Mouse (Mus musculus) heart, embryonic 15.5 days (tissue): Measurements from ENCODE around the gene Dgkz. TPM values are rescaled to one million over a fixed set of nuclear protein-coding genes. Genes with fewer than 3 reads are reported as not detected.

Experiments
- ATAC-seq: fragments of 200-750 bp; cut with Nextera tagmentation; replicated peaks from 2 replicates; pipeline ENCODE4 v1.8.0; 2017; ENCODE audit warnings: low read depth, moderate TSS enrichment; ENCODE audit not compliant: insufficient number of reproducible peaks, insufficient read depth, low FRiP score
- H3K27ac ChIP-seq: fragments of 300-500 bp; sonication (generic); 2 replicates; pipeline ENCODE4 v1.5.1; 2015; ENCODE audit warnings: mild to moderate bottlenecking, inconsistent platforms
- H3K27me3 ChIP-seq: fragments of 300-500 bp; sonication (generic); 2 replicates; pipeline ENCODE4 v1.6.1; 2015; ENCODE audit warnings: inconsistent platforms
- H3K36me3 ChIP-seq: fragments of 300-500 bp; sonication (generic); 2 replicates; pipeline ENCODE4 v1.6.1; 2015; ENCODE audit warnings: mild to moderate bottlenecking, inconsistent platforms
- H3K4me1 ChIP-seq: fragments of 300-500 bp; sonication (generic); replicated peaks from 2 replicates; pipeline ENCODE4 v1.6.1; 2015; ENCODE audit warnings: inconsistent platforms
- H3K4me2 ChIP-seq: fragments of 300-500 bp; sonication (generic); 2 replicates; pipeline ENCODE4 v1.6.1; 2015; ENCODE audit warnings: inconsistent platforms, mild to moderate bottlenecking, moderate library complexity
- H3K4me3 ChIP-seq: fragments of 300-500 bp; sonication (generic); 2 replicates; pipeline ENCODE4 v1.5.1; 2015; ENCODE audit warnings: mild to moderate bottlenecking, inconsistent platforms
- H3K9ac ChIP-seq: fragments of 300-500 bp; sonication (generic); 2 replicates; pipeline ENCODE4 v1.6.1; 2015; ENCODE audit warnings: mild to moderate bottlenecking, inconsistent platforms
- H3K9me3 ChIP-seq: fragments of 300-500 bp; sonication (generic); replicated peaks from 2 replicates; pipeline ENCODE4 v1.6.1; 2016; ENCODE audit warnings: inconsistent platforms
- WGBS: fragments of 180-500 bp; shearing (Covaris S2); methylation state at CpG from one replicate; pipeline ENCODE4 v1.1.7; 2015; ENCODE audit warnings: mixed read lengths; 5-methylcytosine and 5-hydroxymethylcytosine counted together
- polyA plus RNA-seq: library from polyadenylated mRNA; unstranded; fragments of >200 nt; fragmentation: Nextera tagmentation; extraction: Ambion mirVana; gene quantifications from 2 replicates; pipeline ENCODE4 v1.2.1, GENCODE M21; 2015

Dgkz gene
- polyA plus RNA-seq, 1 experiment from 2014 or later = 26.6 TPM

DNA sequence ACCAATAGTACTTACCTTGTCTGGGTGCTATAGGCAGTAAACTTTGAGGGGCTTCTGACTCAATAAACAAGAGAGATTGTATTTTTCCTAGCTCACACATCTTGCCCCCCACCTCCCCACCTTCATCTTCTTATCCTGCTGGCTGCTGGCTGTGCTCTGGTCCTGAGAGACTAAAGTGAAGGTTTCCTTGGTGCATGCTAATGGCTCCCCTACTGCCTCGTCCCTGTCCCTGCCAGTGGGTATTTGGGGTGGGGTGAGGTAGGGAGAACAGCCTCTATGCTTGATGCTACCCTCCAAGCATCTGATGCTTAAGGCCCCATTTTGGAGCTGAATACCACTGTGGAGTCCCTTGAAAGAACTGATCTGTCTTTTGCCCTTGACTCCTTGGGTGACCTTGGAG lies 50.9 kb downstream of the Dgkz start:
- H3K36me3 ChIP-seq = no peaks in the 10 kb centered on the region
- H3K4me3 ChIP-seq = no peak overlapping the region
- H3K9ac ChIP-seq = no peak overlapping the region
- no peak overlapping the region for H3K4me2 ChIP-seq
- 63% methylated on average over 1 of the region's 1 CpGs for WGBS
- no peak for ATAC-seq
- peaks cover 36% of the 10 kb centered on the region for H3K4me1 ChIP-seq
- peaks cover 64% of the 10 kb centered on the region for H3K27me3 ChIP-seq
- H3K27ac ChIP-seq = no peak overlapping the region
- H3K9me3 ChIP-seq = no peaks in the 10 kb centered on the region

- peak overlapping the region; percentile 93 for H3K4me2 ChIP-seq
- WGBS = 3% methylated on average over 54 of the region's 54 CpGs
- peaks cover 35% of the 10 kb centered on the region for H3K4me1 ChIP-seq
- peak overlapping the region; percentile 59 for H3K4me3 ChIP-seq
- no peaks in the 10 kb centered on the region for H3K9me3 ChIP-seq
- H3K9ac ChIP-seq = no peak overlapping the region
- H3K27ac ChIP-seq = no peak overlapping the region
- ATAC-seq = peak; percentile 36; the same call in 1 of the 2 replicates
- H3K36me3 ChIP-seq = no peaks in the 10 kb centered on the region
- peaks cover 60% of the 10 kb centered on the region for H3K27me3 ChIP-seq
Measured at GRCm38 (mm10) chr2:91923415-91924337, 52.0 kb downstream of the Dgkz start.

DNA sequence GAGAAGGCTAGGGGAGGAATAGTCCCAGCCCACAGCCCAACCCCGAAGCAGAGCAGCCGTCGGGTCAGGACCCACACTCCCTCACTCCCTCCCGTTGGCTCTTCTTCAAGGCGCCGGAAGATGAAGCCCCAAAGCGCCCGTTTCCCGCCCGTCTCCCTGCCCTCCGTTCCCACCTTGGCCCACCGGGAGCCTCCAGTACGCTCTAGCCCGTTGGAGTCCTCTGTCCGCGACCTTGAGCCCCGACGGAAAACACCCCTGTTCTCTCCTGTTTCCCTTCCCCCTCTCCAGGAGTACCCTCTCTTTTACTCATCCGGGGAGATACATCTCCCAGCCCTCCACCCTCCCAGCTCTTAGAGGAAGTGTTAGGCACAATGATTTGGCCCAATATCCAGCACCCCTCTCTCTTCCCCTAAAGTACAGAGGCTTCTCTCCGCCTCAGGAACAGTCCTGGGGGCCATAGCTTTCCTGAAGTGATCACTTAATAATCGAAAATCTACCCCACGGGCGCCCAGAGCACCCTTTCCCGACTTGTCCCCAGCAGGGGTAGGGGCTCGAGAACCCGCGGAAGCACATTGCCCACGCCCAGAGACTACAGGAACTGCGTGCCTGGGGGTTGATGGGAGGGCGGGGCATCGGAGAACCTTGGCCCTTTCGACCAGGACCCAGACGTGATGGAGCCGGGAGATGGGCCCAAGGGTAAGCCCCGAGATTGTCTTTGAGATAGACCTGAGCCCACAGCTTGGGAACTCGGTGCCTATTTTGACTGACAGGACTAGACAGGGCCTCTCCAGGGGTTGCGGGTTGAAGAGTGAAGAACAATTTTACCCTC lies 52.9 kb downstream of the Dgkz start:
- 3% methylated on average over 37 of the region's 37 CpGs for WGBS
- peaks cover 55% of the 10 kb centered on the region for H3K27me3 ChIP-seq
- ATAC-seq = no peak

DNA sequence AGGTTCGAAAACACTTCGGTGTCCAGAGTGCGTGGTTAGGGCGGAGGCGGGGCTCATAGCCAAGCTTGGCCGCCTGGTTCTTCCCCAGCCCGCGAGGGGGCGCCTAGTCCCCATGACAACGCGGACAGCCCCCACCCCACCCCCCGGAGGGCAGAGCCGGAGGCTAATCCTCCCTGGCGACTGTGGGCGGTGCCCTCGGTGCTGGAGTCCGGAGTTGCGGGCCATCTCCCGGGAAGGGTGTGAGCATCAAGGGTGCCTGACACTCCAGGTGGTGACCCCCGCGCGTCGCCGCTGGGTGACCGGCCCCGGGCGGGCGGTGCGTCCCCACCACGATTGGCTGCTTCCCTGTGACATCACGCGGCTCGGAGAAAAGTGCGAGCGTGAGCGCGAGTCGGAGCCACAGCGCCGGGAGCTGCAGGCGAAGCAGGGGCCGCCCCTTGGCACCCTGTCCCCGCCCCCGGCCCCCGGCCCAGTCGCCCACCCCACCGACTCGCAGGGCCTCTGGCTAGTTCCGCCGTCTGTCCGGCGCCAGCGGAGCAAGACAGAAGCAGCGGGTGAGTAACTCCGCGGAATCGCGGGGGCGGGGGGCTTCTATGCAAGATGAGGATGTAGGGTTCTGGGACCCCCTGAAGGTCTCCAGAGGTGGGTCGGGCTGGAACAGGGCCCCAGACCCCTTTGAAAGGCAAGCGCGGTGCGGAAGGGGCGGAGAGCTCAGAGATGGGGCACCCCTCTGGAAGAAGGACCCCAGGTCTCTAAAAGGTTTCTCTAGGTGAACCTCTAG lies 53.7 kb downstream of the Dgkz start:
- H3K27me3 ChIP-seq = peaks cover 52% of the 10 kb centered on the region

More for the DNA sequence above, 52.9 kb downstream of the Dgkz start:
- Histone ChIP-seq H3K4me3 (peak overlapping the region; percentile 59), H3K27ac (no peak overlapping the region), H3K9me3 (no peaks in the 10 kb centered on the region), H3K4me1 (peaks cover 28% of the 10 kb centered on the region), H3K4me2 (peak overlapping the region; percentile 93), H3K36me3 (peaks cover 6% of the 10 kb centered on the region), H3K9ac (no peak overlapping the region)

DNA sequence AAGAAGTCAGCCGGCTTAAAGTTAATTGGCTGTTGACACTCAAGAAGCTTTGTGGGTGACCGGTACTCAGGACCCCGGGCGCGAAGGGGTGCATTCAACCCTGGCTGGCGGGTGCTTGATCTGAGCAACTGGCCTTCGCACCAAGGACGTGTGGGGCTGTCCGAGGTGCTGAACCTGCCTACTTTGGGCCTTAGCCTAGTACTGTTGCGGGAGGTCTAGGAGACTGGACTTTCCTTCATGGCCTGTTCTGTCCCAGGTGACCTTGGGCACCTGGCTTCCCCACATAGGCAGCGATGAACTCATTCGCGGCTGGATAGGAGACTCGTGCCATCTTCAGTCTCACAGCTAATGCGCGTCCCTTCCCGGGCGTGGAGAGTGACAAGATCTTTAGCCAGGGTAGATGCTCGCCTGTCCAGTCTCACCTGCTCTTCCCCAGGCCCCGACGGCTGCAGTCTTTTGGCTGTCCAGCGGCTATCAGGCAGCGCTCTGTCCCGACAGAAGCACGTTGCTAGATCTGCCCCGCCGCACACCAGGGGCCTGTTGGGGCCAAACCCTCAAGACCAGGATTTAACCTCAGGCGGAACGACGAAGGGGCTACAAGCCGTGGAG lies 54.4 kb downstream of the Dgkz start:
- Histone ChIP-seq H3K27ac (no peak overlapping the region), H3K9me3 (no peaks in the 10 kb centered on the region), H3K4me1 (peaks cover 28% of the 10 kb centered on the region), H3K4me2 (peak overlapping the region; percentile 93), H3K4me3 (peak overlapping the region; percentile 59), H3K27me3 (peaks cover 52% of the 10 kb centered on the region), H3K9ac (peak overlapping the region; percentile 21; the same call in 1 of the 2 replicates), H3K36me3 (peaks cover 19% of the 10 kb centered on the region)
- ATAC-seq = no peak; the same call in 1 of the 2 replicates
- 4% methylated on average over 31 of the region's 31 CpGs for WGBS

More for the DNA sequence above, 53.7 kb downstream of the Dgkz start:
- Histone ChIP-seq H3K9me3 (no peaks in the 10 kb centered on the region), H3K9ac (peak overlapping the region; percentile 21), H3K4me1 (peaks cover 28% of the 10 kb centered on the region), H3K4me3 (peak overlapping the region; percentile 59), H3K27ac (no peak overlapping the region), H3K36me3 (peaks cover 14% of the 10 kb centered on the region), H3K4me2 (peak overlapping the region; percentile 93)
- ATAC-seq = peak; percentile 56
- under 1% methylated on average over 64 of the region's 64 CpGs for WGBS

GRCm38 (mm10) chr2:91920130-91920529 lies 55.5 kb downstream of the Dgkz start:
- 62% methylated on average over 4 of the region's 4 CpGs for WGBS
- H3K9ac ChIP-seq = no peak overlapping the region
- no peak for ATAC-seq
- peaks cover 28% of the 10 kb centered on the region for H3K4me1 ChIP-seq
- H3K27ac ChIP-seq = no peak overlapping the region
- H3K9me3 ChIP-seq = no peaks in the 10 kb centered on the region
- peaks cover 50% of the 10 kb centered on the region for H3K27me3 ChIP-seq
- no peak overlapping the region for H3K4me3 ChIP-seq
- no peak overlapping the region for H3K4me2 ChIP-seq
- H3K36me3 ChIP-seq = peaks cover 19% of the 10 kb centered on the region

- 91% methylated on average over 7 of the region's 7 CpGs for WGBS
- ATAC-seq = no peak
Measured at GRCm38 (mm10) chr2:91917096-91917495, 58.6 kb downstream of the Dgkz start.

GRCm38 (mm10) chr2:91916346-91916977 lies 59.2 kb downstream of the Dgkz start:
- H3K36me3 ChIP-seq = peaks cover 39% of the 10 kb centered on the region
- no peak overlapping the region for H3K27ac ChIP-seq
- peaks cover 14% of the 10 kb centered on the region for H3K27me3 ChIP-seq
- no peak for ATAC-seq
- no peaks in the 10 kb centered on the region for H3K9me3 ChIP-seq
- H3K4me2 ChIP-seq = no peak overlapping the region
- H3K4me3 ChIP-seq = no peak overlapping the region
- H3K4me1 ChIP-seq = peaks cover 3% of the 10 kb centered on the region
- no peak overlapping the region for H3K9ac ChIP-seq
- 76% methylated on average over 7 of the region's 7 CpGs for WGBS

More at GRCm38 (mm10) chr2:91917096-91917495, 58.6 kb downstream of the Dgkz start:
- Histone ChIP-seq H3K27me3 (peaks cover 20% of the 10 kb centered on the region), H3K36me3 (peaks cover 32% of the 10 kb centered on the region), H3K9ac (no peak overlapping the region), H3K4me2 (no peak overlapping the region), H3K9me3 (no peaks in the 10 kb centered on the region), H3K4me3 (no peak overlapping the region), H3K4me1 (peaks cover 9% of the 10 kb centered on the region), H3K27ac (no peak overlapping the region)

DNA sequence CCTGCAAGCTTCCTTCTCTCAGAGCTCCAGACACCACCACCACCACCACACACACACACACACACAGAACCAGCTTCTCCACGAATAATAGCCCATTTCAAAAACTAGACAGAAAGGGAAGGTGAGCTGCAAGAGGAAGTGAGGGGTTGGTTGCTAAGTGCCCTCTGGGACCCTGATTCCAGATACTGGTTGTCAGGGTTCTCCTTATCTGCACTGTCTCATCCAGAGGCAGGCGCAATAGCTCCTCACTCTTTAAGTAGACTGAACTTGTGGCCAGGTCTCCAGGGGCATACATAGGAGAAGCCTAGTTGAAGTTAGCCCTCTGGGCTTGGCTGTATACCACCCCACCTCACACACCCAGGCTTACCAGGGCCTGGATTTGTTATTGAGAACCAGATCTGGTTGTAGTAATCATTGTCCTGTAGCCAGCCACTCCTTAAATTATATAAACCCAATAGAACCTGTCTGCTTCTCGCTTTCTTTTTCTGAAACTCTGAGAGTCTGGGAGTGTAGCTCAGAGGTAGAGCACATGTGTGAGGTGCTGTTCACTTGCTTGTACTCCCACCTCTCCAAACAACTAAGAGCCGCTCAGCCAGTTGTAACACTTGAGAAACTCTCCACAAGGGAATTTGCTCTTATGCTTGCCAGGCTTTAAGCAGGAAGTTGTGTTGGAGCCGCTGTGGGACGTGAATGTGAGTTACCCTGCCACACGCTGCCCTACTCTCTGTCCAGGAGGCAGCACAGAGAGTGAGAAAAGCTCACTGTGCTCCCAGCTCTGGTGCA lies 62.1 kb downstream of the Dgkz start:
- no peaks in the 10 kb centered on the region for H3K9me3 ChIP-seq
- H3K4me1 ChIP-seq = no peaks in the 10 kb centered on the region
- 70% methylated on average over 7 of the region's 7 CpGs for WGBS
- H3K4me2 ChIP-seq = no peak overlapping the region
- H3K4me3 ChIP-seq = no peak overlapping the region
- H3K27me3 ChIP-seq = no peaks in the 10 kb centered on the region
- no peak overlapping the region for H3K9ac ChIP-seq
- peaks cover 44% of the 10 kb centered on the region for H3K36me3 ChIP-seq
- no peak for ATAC-seq
- no peak overlapping the region for H3K27ac ChIP-seq
